Mouse (Mus musculus) megakaryocyte, embryonic 14.5 days (primary cell): ENCODE measurements around the gene Fam178b.

ENCODE experiments used
- FLI1 ChIP-seq: IDR thresholded peaks from 2 replicates; pipeline ENCODE4 v1.6.1; 2012; ENCODE audit warnings: low read length, inconsistent platforms, mixed read lengths
- GATA1 ChIP-seq: IDR thresholded peaks from 3 replicates; pipeline ENCODE4 v1.6.1; 2012; ENCODE audit warnings: mixed read lengths, low read length, inconsistent platforms, borderline replicate concordance

DNA sequence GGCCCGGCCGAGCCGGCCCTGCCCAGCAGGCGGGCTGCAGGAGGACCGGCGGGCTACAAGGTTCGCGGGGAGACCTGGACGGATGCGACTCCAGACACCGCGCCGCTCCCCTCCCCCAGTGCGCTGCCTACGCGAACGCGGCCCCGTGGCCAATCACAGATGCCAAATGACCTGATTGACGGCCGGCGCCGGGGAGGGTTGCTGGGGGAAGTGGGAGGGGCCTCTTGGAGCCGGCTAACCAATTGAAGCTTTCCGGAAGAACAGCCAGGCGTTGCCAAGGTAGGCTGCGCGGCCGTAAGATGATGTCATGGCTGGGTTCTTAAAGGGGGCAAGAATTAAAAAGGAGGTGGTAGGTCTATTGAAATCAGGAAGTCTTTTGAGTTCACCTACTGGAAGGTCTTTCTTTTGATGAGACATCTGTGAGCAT lies 26.9 kb upstream of the Fam178b start, which contains the start of gene 4933424G06Rik:
- no peak for TF ChIP-seq GATA1
- TF ChIP-seq FLI1, result no peak
